Mouse (Mus musculus) brain, embryonic 14.5 days (tissue): ENCODE measurements at regions not wholly inside any gene's neighbourhood (a gene's known extent, or its start where the extent isn't known, plus 50 kb on each side); places are given as distances from the start of the nearest gene placed in this dataset.

Source experiments
- DNase-seq: peaks from one replicate; pipeline ENCODE4 v3.0.0-alpha.2; 2011; ENCODE audit warnings: low read depth
- CTCF ChIP-seq: fragments of 200-500 bp; IDR thresholded peaks from 2 replicates; pipeline ENCODE4 v1.5.1; 2012; ENCODE audit warnings: inconsistent platforms, mild to moderate bottlenecking, moderate library complexity, borderline replicate concordance; ENCODE audit not compliant: insufficient read depth, insufficient read length; ENCODE audit errors: extremely low read depth
- POLR2A ChIP-seq: fragments of 200-500 bp; IDR thresholded peaks from 2 replicates; pipeline ENCODE4 v1.6.1; 2012; ENCODE audit warnings: mild to moderate bottlenecking, inconsistent platforms, borderline replicate concordance; ENCODE audit not compliant: poor library complexity, insufficient read depth, insufficient read length, severe bottlenecking; ENCODE audit errors: extremely low read depth

GRCm38 (mm10) chr2:108919500-108920045 lies 361.0 kb upstream of the Kif18a start:
- no peak for TF ChIP-seq CTCF
- no peak for TF ChIP-seq POLR2A

GRCm38 (mm10) chr2:108920111-108920510 lies 360.4 kb upstream of the Kif18a start:
- DNase-seq, result peak; percentile 58
- TF ChIP-seq CTCF (no peak), POLR2A (no peak)

More at GRCm38 (mm10) chr2:108919500-108920045, 361.0 kb upstream of the Kif18a start:
- DNase-seq, result no peak

GRCm38 (mm10) chr2:108935981-108936762 lies 344.4 kb upstream of the Kif18a start:
- DNase-seq, result peak; percentile 81
- no peak for TF ChIP-seq CTCF
- no peak for TF ChIP-seq POLR2A

- no peak for DNase-seq
- TF ChIP-seq CTCF (no peak), POLR2A (no peak)
These were observed 299.6 kb upstream of the Kif18a start for GRCm38 (mm10) chr2:108980921-108981320.

GRCm38 (mm10) chr2:109016223-109016622 lies 264.3 kb upstream of the Kif18a start:
- TF ChIP-seq CTCF, result no peak
- no peak for TF ChIP-seq POLR2A

GRCm38 (mm10) chr2:109017018-109017707 lies 263.4 kb upstream of the Kif18a start:
- no peak for DNase-seq
- TF ChIP-seq POLR2A, result no peak
- TF ChIP-seq CTCF, result no peak

More at GRCm38 (mm10) chr2:109016223-109016622, 264.3 kb upstream of the Kif18a start:
- no peak for DNase-seq

GRCm38 (mm10) chr2:109038131-109038695 lies 242.3 kb upstream of the Kif18a start:
- TF ChIP-seq POLR2A, result no peak
- TF ChIP-seq CTCF, result no peak
- peak; percentile 53 for DNase-seq
